Mouse (Mus musculus): ENCODE data around the gene Tnfrsf13c.
A peak's percentile ranks its signal among the peaks of the same experiment; 100 is the strongest.

Tnfrsf13c gene

GRCm38 (mm10) chr15:82181131-82181530, 43.0 kb downstream of the Tnfrsf13c start:
- DNase-seq = no peak

DNA sequence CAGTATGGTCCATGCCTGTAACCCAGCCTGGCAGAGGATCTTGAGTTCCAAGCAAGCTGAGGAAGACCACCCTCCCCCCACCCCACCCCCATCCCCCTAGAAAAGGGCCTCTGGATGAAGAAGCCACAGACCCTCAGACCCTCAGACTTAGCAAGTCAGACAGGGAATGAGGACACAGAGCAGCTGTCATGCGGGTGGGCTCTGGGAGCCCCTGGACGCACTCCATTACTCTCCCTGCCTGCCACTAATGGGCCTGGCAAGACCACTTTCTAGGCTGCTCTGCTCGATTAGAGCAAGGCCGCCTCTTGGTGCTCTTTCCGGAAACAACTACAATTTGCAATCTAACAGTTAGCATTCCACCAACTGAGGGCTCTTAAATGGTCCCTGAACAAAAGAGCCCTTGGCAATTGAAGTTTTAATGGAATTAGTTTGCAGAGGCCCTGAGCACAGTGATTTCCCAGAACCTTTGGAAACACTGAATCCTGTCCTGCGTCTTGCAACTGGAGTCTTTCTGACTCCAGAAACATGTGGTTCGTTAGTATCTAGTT, 46.4 kb downstream of the Tnfrsf13c start:
- no peak for DNase-seq

DNA sequence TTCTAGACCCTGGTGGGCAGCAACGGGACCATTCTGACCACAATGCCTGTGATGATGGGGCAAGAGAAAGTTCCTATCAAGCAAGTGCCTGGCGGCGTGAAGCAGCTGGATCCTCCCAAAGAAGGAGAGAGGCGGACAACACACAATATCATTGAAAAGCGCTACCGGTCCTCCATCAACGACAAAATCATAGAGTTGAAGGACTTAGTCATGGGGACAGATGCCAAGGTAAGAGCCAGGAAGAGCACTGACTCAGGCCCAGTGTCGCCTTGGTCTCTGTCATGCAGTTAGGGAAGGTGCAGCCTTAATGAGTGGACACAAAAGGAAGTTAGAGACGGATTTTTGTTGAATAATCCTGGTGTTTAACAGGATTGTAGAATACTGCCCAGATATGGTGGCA, 49.1 kb downstream of the Tnfrsf13c start:
- DNase-seq = no peak

GRCm38 (mm10) chr15:82172648-82173047, 51.5 kb downstream of the Tnfrsf13c start:
- peak; percentile 74 for DNase-seq

All from cerebellum, adult 9-10 months (tissue).